Mouse (Mus musculus): Measurements from ENCODE around the gene Rtf2. TPM values are rescaled to one million over a fixed set of nuclear protein-coding genes. Genes with fewer than 3 reads are reported as not detected.

Gene Rtf2
- 47.6 and 58.4 TPM in 2 replicates for polyA plus RNA-seq (2015; fragmentation: Nextera tagmentation; extraction: Ambion mirVana)

DNA sequence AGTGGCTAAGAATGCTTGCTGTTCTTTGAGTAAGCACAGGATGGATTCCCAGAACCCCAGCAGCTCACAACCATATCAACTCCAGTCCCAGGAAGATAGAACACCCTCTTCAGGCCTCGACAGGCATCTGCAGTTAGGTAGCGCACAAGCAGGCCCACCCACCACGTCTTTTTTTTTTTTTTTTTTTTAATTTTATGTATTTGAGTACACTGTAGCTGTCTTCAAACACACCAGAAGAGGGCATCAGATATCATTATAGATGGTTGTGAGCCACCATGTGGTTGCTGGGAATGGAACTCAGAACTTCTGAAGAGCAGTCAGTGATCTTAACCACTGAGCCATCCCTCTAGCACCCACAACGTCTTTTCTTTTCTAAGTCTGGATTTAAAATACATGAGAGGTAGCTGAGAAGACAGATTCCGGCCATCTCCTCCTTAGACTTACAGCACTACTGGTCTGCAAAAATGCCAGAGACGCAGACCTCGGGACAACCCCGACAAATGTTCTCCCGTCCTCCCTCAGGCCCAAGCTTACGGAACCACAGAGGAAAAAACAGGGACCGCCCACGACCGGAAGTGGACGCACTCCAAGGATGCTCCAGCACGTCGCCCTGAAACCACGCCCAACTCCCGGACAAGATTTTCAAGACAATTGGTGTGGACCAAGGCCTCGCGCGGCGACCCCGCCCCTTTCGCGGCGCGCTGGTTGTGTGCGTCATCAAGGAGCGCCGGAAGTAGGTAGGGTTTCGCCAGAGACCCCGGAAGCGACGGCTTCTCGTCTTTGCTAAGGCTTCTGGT is at the start of gene Rtf2:
Rtf2 (plus strand) TSS at position 714 of the 797 bp plus-strand sequence.

GRCm38 (mm10) chr2:172393391-172394051 is 46.8 kb upstream of the Rtf2 start, which contains the start of gene Cass4:
Gene Cass4 (plus strand): TSS chr2:172393794.

DNA sequence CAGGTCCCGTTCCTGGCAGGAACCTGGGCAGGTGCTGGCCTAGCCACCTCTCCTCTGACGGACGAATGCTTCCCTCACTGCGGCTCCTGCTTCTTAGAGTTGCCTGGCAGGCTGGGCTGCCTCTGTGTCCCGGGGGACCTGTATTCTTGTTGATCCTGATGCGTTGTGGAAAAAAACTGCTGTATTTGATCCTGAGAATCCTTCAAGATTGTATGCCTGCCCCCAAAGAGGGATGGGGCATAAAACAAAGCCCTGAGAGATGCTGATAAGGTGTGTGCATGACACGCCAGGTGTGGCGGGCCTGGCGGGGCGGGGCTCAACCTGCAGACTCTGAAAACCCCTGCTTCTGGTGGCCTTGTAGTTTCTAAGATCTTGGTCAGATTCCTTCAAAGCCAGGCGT is 18.1 kb downstream of the Rtf2 start, which contains the start of gene Gcnt7:
Gcnt7 (minus strand) TSS at position 101 of the 400 bp plus-strand sequence.

DNA sequence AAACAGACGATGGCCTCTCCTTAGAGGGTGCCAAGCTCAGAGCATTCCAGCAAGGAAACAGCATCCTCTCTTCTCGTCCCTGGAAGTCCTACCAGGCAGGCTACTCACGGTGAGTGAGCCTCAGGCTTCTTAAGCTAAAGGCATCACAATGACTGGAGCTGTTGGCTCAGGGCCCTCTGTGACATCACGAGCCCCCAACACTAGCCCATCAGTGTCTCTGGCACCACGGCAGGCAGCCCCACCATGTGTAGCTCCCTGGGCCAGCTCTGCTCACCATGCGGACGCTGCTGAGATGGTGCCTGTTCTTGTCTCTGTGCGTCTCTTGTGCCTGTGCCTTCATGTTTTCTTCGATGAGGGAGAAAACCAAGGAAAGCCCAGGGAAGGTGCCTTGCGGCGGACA is 32.0 kb downstream of the Rtf2 start, which contains the start of gene Fam209:
Fam209 (plus strand) TSS at position 203 of the 400 bp plus-strand sequence.

Other genes with a start within 250 kb of the Rtf2 start
- gene Mc3r, start 192.1 kb upstream of the Rtf2 start, polyA plus RNA-seq (2015; fragmentation: Nextera tagmentation; extraction: Ambion mirVana): not detected in 2 replicates
- gene Fam210b, start 95.0 kb upstream of the Rtf2 start, polyA plus RNA-seq (2015; fragmentation: Nextera tagmentation; extraction: Ambion mirVana): 7.5 and 9.6 TPM in 2 replicates
- 15.2 and 16.5 TPM in 2 replicates for gene Aurka, start 70.0 kb upstream of the Rtf2 start, polyA plus RNA-seq (2015; fragmentation: Nextera tagmentation; extraction: Ambion mirVana)
- 22.3 and 24.0 TPM in 2 replicates for gene Cstf1, start 69.9 kb upstream of the Rtf2 start, polyA plus RNA-seq (2015; fragmentation: Nextera tagmentation; extraction: Ambion mirVana)
- gene Cass4, start 46.8 kb upstream of the Rtf2 start, polyA plus RNA-seq (2015; fragmentation: Nextera tagmentation; extraction: Ambion mirVana): 0.35 and 0.54 TPM in 2 replicates
- gene Gcnt7, start 18.0 kb downstream of the Rtf2 start, polyA plus RNA-seq (2015; fragmentation: Nextera tagmentation; extraction: Ambion mirVana): 0.40 and 0.54 TPM in 2 replicates
- gene Fam209, start 32.0 kb downstream of the Rtf2 start, polyA plus RNA-seq (2015; fragmentation: Nextera tagmentation; extraction: Ambion mirVana): 0.27 TPM in 1 of 2 replicates, not detected in the other
- gene Tfap2c, start 109.0 kb downstream of the Rtf2 start, polyA plus RNA-seq (2015; fragmentation: Nextera tagmentation; extraction: Ambion mirVana): 0.79 TPM in 1 of 2 replicates, not detected in the other